Mouse (Mus musculus) embryo, embryonic 9.5 days (tissue): ENCODE results near the gene Ano2.

ENCODE experiments used
- DNase-seq: peaks from one replicate; pipeline ENCODE4 v3.0.0-alpha.2; 2017; ENCODE audit errors: extremely low spot score

Ano2 gene

GRCm38 (mm10) chr6:126053136-126053535 is 362.9 kb downstream of the Ano2 start:
- DNase-seq, result no peak

GRCm38 (mm10) chr6:126057706-126058105 is 367.5 kb downstream of the Ano2 start:
- DNase-seq, result no peak

DNA sequence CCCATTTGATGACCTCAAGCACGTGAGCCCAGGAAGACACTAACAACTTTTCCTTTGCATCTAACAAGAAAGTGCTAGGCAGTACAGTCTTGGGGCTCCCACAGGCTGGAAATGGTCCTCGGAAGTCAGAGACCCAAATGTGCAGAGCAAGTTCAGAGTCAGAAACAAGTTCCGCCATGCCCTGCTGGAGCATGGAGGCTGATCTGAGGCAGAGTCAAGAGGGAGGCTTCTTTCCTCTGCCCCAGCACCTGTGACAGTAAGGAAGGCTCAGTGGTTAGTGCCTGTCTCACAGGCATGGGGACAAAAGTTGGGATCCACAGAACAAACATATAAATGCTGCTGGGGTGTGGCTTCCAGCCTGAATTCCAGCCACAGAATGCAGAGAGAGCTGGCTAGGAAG is 390.3 kb downstream of the Ano2 start:
- DNase-seq, result no peak

- peak; percentile 7 for DNase-seq
Measured at GRCm38 (mm10) chr6:126086321-126086950, 396.2 kb downstream of the Ano2 start.

- DNase-seq, result no peak
Measured at GRCm38 (mm10) chr6:126088489-126089265, 398.5 kb downstream of the Ano2 start.
